Mouse (Mus musculus) MN1 (cell line): ENCODE results near the gene Pipox.

Source experiments
- DNase-seq: peaks from one replicate; pipeline ENCODE4 v3.0.0-alpha.2; 2016; ENCODE audit warnings: low spot score

Pipox gene

DNA sequence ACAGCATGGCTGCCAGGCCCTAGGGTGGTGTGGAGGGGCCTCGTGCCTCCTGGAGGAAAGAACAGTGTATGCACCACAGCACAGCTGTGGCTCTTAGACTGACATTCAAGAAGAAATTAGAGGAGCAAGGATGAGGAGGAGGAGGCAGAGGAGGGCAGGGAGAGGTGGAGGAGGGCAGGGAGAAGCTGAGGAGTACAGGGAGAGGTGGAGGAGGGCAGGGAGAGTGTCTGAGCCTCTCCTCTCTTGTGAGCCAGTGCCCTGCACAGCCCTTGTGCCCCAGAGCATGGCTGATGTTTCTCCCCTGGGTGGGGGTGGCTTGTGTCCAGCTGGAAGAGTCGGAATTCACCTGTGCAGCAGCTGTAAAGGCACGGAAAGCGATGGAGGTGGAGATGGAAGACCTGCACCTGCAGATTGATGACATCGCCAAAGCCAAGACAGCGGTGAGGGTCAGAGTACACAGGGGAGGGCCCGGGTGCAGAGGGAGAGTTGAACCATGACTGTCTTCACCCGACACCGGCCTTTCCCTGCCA is 46.2 kb downstream of the Pipox start:
- DNase-seq, result no peak

DNA sequence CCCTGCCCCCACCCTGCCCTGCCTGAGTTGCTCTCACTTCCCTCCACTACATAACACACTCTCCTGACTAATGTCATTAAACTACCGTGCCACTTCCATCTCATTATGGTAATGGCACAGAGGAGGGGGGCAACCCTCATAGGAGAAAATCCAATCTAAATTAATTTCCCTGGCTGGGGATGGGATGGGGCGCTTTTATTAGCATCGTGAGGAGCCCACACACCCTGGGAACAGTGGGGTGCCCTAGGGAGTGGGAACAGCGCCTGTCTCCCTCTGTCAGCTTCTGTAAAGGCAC is 50.0 kb downstream of the Pipox start:
- peak; percentile 24 for DNase-seq

DNA sequence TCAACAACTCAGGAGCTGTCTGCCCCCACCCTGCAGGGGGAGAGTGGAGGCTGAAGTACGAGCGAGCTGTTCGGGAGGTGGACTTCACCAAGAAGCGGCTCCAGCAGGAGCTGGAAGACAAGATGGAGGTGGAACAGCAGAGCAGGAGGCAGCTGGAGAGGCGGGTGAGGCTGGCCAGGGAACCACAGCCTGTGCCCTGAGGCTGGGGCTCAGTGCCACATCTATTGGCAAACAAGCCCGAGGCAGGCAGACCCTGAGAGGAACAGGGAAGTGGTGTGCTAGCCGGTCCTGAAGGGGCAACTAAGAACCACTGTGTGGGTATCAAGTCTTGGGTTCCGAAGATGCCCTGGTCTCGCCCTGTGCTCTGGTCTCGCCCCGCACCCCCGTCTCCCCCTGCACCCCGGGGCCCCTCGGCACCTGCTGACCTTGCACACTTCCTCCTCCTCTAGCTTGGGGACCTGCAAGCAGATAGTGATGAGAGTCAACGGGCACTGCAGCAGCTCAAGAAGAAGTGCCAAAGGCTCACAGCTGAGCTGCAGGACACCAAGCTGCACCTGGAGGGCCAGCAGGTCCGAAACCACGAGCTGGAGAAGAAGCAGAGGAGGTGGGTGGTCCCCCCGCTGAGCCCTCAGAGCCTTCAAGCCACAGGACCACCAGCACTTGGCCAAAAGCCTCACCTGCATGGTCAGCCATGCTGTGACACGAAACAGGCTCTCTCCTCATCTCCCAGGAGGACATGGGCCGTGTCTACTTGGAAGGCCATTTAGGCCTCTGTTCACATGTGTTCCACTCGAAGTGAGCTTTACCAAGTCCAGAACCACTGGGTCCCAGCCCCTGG is 50.6 kb downstream of the Pipox start:
- no peak for DNase-seq

DNA sequence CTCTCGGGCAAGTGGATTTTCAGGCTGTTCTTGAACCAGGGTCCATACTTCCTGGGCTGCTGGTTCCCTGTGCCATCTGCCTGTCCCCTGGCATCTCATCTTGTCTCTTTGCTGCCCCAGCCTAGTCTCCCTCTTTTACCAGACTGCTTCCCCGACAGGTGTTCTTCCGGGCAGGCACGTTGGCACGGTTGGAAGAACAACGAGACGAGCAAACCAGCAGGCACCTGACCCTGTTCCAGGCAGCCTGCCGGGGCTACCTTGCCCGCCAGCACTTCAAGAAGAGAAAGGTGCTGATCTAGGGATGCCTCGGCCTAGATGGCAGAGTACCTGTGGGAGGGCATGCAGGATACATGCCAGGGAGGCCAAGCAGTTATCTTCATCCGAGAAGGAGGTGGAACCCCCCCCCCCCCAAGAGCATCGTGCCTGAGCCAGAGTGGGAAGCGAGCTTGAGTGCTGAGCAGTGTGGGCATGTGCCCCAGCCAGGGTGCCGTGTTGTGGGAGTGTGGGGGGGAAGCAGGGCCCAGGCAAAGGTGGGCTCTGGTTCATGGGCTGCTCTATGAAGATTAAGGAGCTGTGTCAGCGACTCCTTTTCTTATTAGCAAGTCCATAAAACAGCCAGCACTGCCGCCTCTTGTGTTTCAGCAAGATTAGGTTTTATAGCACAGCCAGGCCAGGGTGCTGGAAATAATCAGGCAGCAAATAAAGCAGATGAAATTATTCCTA is 53.2 kb downstream of the Pipox start:
- DNase-seq, result peak; percentile 32

DNA sequence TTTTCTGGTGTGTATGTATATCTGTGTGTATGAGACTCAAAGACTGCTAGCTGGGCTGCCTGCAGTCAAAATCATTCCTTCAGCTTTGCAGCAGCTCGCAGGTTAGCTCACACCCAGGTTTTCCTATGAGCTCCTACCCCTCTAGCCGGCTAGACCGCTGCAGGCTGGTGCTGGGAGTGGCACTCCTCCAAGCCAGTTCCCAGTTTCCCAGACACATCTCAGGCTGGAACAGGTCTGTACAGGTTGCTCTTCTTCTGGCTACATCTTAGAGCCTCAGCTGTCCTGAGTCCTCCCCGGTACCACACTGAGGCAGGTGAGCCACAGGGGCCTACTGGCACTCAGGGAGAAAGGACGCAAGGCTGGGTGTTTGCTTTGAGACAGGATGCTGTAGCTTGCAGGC is 56.0 kb downstream of the Pipox start:
- no peak for DNase-seq

DNA sequence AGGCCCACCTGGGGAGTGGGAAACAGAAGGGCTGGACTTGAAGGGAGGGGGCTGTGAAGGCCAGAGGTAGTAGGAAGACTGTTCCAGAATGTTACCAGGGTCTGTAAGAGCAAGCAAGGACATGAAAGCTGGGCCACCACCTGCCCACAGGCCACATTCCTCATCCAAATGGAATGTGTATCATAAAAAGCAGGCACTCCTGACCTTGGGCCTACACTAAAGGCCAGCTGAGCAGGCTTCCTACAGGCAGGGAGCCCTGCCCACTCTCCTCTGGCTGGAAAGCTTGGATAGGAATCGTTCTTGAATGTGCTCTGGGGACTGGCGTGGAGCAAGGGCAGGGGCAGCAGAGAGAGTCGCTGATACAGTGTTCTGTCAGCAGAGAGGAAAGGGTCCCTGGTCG is 57.1 kb downstream of the Pipox start:
- DNase-seq, result no peak

DNA sequence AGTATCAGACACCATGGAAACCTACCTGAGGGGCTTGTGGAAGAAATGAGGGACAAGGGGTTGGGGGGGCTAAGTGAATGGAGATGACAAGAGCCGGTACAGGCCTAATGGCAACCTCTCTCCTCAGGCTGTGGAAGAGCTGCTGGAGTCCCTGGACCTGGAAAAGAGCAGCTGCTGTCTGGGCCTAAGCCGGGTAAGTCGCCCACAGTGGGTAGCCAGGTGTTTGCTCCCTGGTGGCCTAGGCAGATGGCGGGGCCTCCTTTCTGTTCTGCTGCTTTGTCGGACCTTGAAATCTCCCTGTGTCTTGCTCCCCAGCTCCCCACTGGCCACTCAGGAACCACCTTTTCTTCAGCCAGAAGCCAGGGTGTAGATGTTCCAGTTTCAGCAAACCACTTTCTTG is 57.6 kb downstream of the Pipox start:
- DNase-seq, result no peak

DNA sequence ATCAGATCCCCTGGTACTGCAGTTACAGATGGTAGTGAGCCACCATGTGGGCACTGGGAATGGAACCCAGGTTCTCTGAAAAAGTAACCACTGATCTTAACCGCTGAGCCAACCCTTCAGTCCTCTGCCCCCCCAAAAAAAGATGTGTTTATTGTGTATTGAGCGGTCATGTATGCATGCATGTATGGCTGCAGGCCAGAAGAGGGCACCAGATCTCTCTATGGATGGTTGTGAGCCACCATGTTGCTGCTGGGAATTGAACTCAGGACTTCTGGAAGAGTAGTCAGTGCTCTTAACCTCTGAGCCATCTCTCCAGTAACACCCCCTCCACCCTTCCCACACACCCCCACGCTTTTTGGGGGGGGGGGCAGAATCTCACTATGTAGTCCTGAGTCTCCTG is 58.8 kb downstream of the Pipox start:
- DNase-seq, result no peak

DNA sequence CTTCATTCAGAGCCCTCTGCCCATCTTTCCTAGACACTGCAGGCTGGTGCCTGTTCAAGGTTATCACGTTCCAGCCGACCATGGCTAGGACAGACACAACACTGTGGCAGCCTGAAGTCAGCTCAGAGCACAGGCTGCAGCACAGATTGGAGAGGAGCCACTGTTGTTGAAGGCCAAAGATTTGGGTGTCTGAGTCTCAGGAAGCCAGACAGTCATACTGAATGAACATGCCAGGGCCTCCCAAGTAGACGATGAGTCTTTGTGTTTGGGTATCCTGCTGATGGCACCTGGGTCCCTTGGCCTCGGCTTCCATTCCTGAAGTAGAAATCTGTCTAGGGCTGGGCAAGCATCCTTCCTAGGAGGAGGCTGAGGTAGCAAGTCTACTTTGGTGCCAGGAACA is 61.4 kb downstream of the Pipox start:
- no peak for DNase-seq

DNA sequence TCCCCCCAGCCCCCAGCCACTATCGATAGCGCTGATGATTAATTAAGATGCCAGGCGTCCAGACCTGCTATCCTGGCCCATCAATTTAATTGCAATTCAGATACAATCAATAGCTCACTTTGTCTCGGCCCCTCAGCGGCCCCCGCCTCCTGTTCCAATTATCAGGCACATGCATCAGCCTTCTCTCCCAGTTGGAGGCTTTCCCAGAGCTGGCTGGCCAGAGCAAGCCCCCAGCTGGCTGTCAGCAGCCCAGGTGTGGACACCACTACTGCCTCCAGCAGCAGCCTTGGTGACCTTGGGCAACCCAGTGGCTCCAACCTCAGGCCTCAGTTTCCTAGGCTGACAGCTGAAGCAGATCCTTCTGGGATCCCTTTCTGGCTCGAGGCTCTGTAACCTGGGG is 63.0 kb downstream of the Pipox start:
- DNase-seq, result peak; percentile 73
